Comparison of ENCODE assay signal across 8 mouse cellular contexts in the genomic region with DNA sequence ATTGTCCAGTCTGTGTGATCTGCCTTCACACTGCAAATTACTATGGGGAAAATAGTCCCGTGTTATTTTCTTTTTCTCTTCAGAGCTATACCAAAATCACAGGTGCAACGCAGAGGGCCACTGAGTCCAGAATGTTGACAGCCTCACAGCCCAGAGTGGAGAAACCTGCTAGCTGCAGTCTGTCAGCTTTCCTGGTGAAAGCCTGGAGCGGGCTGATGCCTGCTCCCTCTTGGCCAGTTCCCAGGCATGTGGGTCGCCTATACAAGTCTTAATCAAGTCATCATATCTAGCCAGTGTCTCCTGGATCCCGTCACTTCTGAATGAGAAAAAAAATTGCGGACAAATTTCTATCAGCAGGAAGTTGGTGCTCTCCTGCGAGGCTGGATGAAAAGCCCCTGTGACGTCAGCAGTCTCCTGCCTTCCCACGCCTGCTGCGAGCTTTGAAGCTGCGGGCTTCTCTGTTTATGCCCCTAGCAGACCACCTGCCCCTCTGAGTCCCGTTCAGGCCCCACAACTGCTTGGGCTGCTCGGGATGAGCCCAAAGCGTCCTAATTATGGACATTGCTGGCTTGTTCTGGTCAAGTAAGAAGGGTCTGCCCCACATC.
DNase-seq lines count a peak whose midpoint lies in the region; ATAC-seq lines count a peak whose summit lies in the region.

No protein-coding gene starts in this region.

- intact Hi-C loops in heart, postnatal 36 days (cut with DNase I): no loop called here

- peaks cover 15 to 16% of the 10 kb centered on the region in 2 experiments for H3K4me1 ChIP-seq in heart, embryonic 14.5 days (ENCODE audit: control insufficient read depth in 2 of 2, insufficient read depth in 2 of 2, low read length in 2 of 2)
- H3K4me1 ChIP-seq in hindbrain, embryonic 12.5 days: peaks cover 16% of the 10 kb centered on the region

- H3K9me3 ChIP-seq in heart, embryonic 14.5 days (ENCODE audit: control insufficient read depth, low read length): no peaks in the 10 kb centered on the region
- H3K9me3 ChIP-seq in hindbrain, embryonic 12.5 days (replicated peaks): no peaks in the 10 kb centered on the region

- 0 out of 4 replicates have a peak overlapping the region, but pooled peaks have one; percentile 2 to 6 for H3K4me3 ChIP-seq in heart, embryonic 14.5 days (ENCODE audit: control insufficient read depth in 1 of 2, insufficient read depth in 1 of 2, low read depth in 1 of 2, low read length in 2 of 2)
- H3K4me3 ChIP-seq in hindbrain, embryonic 12.5 days: peak overlapping the region; percentile 21

- DNase-seq in heart, postnatal 36 days: no peak
- DNase-seq in embryo, embryonic 10 days (ENCODE audit: low spot score): peak; percentile 83
- peak; percentile 53 for DNase-seq in naive thymus-derived CD4-positive, alpha-beta T cell, adult 2 months (ENCODE audit: low read depth)
- no peak for DNase-seq in cerebellum, postnatal 36 days
- DNase-seq in adrenal gland, adult (ENCODE audit: inconsistent age in 2 of 2, low spot score in 1 of 2): no peak
- no peak for DNase-seq in urinary bladder, postnatal 4 days (ENCODE audit: low spot score in 2 of 2)

- 15% methylated on average over 14 of the region's 14 CpGs for WGBS in heart, embryonic 14.5 days
- 6% methylated on average over 14 of the region's 14 CpGs for WGBS in hindbrain, embryonic 12.5 days

- no peak for ATAC-seq in heart, embryonic 14.5 days (ENCODE audit: insufficient number of reproducible peaks, insufficient read depth, low FRiP score, low read depth)
- peak; percentile 65; the same call in 1 of the 2 replicates for ATAC-seq in hindbrain, embryonic 12.5 days (ENCODE audit: low FRiP score)

- no peaks in the 10 kb centered on the region for H3K27me3 ChIP-seq in heart, embryonic 14.5 days (ENCODE audit: control insufficient read depth, insufficient read depth, low read length)
- peaks cover 73% of the 10 kb centered on the region for H3K27me3 ChIP-seq in hindbrain, embryonic 12.5 days

- no peaks in the 10 kb centered on the region for H3K36me3 ChIP-seq in heart, embryonic 14.5 days (ENCODE audit: control insufficient read depth, insufficient read depth, low read length)
- H3K36me3 ChIP-seq in hindbrain, embryonic 12.5 days: no peaks in the 10 kb centered on the region

- no peak overlapping the region for H3K9ac ChIP-seq in heart, embryonic 14.5 days (ENCODE audit: low read length)
- H3K9ac ChIP-seq in hindbrain, embryonic 12.5 days: no peak overlapping the region

- no peak overlapping the region for H3K27ac ChIP-seq in heart, embryonic 14.5 days (replicated peaks in 1 of 2; ENCODE audit: control insufficient read depth in 1 of 2, insufficient read depth in 1 of 2, low read depth in 2 of 2, low read length in 2 of 2)
- no peak overlapping the region for H3K27ac ChIP-seq in hindbrain, embryonic 12.5 days

- peak overlapping the region; percentile 53 for H3K4me2 ChIP-seq in heart, embryonic 14.5 days (ENCODE audit: low read length)
- peak overlapping the region; percentile 55 for H3K4me2 ChIP-seq in hindbrain, embryonic 12.5 days (replicated peaks)

Comparison
In these comparisons a context has a peak if more than half of its experiments do, and no peak if none do; other contexts are left out.
1. DNase-seq: peak in embryo, embryonic 10 days (single experiment) and naive thymus-derived CD4-positive, alpha-beta T cell, adult 2 months (single experiment); none in heart, postnatal 36 days (0 of 2), cerebellum, postnatal 36 days (0 of 2), adrenal gland, adult (0 of 2) and urinary bladder, postnatal 4 days (0 of 2).